Mouse (Mus musculus): ENCODE measurements at regions not wholly inside any gene's neighbourhood (a gene's known extent, or its start where the extent isn't known, plus 50 kb on each side); places are given as distances from the start of the nearest gene placed in this dataset.

DNA sequence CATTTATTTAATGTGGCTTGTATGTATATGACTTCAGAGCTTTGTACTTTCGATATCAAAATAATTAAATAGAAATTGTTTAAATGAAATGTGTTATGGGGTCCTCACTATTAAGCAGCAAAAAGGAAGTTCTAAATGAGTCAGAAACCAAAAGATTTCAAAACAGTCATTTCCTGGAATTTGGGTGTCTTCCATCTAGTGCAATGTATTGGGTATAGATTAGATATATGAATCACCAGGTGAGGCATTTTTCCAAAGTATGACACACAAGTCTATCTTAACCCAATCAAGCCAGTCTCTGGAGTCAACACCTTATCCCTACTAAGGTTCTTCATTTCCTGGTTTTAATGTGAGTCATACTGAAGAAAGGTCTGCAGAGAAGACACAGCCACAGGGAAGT lies 81.3 kb upstream of the Prl start:
- Histone ChIP-seq H3K4me2 (no peak overlapping the region), H3K4me3 (replicated peaks) (no peak overlapping the region), H3K9me3 (no peaks in the 10 kb centered on the region), H3K27ac (no peak overlapping the region), H3K27me3 (no peaks in the 10 kb centered on the region), H3K4me1 (replicated peaks) (no peaks in the 10 kb centered on the region), H3K9ac (replicated peaks) (no peak overlapping the region), H3K36me3 (no peaks in the 10 kb centered on the region)
- WGBS, result 87% methylated on average over 1 of the region's 1 CpGs
- no peak for ATAC-seq (ENCODE audit: insufficient number of reproducible peaks, insufficient read depth, low FRiP score, low TSS enrichment, low read depth)

DNA sequence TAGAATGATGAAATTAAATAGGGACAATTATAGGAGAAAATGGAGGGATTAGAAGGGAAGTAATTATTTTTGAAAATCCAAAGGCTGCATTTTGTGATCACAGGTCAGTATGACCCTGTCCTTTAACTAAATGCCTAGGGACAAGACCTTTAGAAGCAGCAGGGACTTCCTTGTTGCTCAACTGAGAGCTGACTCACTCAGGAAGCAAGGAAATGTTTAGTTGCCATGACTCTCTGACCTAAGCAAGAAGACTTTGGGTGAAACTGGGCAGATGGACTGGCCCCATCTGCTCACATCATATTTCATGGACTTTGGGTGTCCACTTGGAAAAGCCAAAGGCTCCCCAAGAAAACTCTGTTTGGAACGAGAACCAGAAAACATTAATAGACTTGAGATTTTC lies 76.9 kb upstream of the Prl start:
- H3K9me3 ChIP-seq, result no peaks in the 10 kb centered on the region
- H3K27me3 ChIP-seq, result no peaks in the 10 kb centered on the region
- no peak overlapping the region for H3K4me3 ChIP-seq (replicated peaks)
- no peak overlapping the region for H3K4me2 ChIP-seq
- 92% methylated on average over 1 of the region's 1 CpGs for WGBS
- H3K9ac ChIP-seq (replicated peaks), result no peak overlapping the region
- no peak overlapping the region for H3K27ac ChIP-seq
- ATAC-seq (ENCODE audit: insufficient number of reproducible peaks, insufficient read depth, low FRiP score, low TSS enrichment, low read depth), result no peak
- no peaks in the 10 kb centered on the region for H3K4me1 ChIP-seq (replicated peaks)
- no peaks in the 10 kb centered on the region for H3K36me3 ChIP-seq
